Mouse (Mus musculus): Measurements from ENCODE around the gene Tex33. TPM values are rescaled to one million over a fixed set of nuclear protein-coding genes. Genes with fewer than 3 reads are reported as not detected.

Tex33 gene
- not detected in 2 replicates for total RNA-seq (2014; fragmentation: Nextera tagmentation)
- total RNA-seq (2017), result not detected in 2 replicates

GRCm38 (mm10) chr15:78395478-78395962 is at the start of gene Tex33:
TSS of gene Tex33 (minus strand) at chr15:78395912.
- ATAC-seq (replicated peaks; ENCODE audit: poor library complexity, severe bottlenecking), result no peak

- ATAC-seq (replicated peaks; ENCODE audit: poor library complexity, severe bottlenecking), result no peak
These were observed 48.1 kb upstream of the Tex33 start for GRCm38 (mm10) chr15:78443857-78444256.

GRCm38 (mm10) chr15:78442231-78442630 is 46.5 kb upstream of the Tex33 start:
- no peak for ATAC-seq (replicated peaks; ENCODE audit: poor library complexity, severe bottlenecking)

DNA sequence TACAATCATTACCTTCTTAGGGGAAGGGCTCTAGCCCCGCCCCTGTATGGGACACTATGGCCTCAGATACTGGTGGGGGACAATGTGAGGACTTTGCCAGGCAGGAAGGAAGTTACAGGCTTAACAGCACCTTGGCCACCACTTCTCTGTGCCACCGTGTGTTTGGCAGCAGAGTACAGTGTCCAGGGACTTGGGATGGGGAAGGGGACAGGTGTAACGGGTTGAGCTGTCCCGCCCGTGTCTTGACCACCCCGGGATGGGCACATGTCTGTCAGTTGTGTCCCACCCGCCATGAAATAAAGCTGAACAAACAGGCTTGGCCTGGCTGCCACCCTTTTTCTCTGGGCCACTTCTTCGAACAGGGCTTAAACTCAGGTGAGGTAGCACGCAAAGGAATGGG is 43.3 kb upstream of the Tex33 start:
- no peak for ATAC-seq (replicated peaks; ENCODE audit: poor library complexity, severe bottlenecking)

GRCm38 (mm10) chr15:78438505-78438904 is 42.8 kb upstream of the Tex33 start:
- ATAC-seq (replicated peaks; ENCODE audit: poor library complexity, severe bottlenecking), result no peak

DNA sequence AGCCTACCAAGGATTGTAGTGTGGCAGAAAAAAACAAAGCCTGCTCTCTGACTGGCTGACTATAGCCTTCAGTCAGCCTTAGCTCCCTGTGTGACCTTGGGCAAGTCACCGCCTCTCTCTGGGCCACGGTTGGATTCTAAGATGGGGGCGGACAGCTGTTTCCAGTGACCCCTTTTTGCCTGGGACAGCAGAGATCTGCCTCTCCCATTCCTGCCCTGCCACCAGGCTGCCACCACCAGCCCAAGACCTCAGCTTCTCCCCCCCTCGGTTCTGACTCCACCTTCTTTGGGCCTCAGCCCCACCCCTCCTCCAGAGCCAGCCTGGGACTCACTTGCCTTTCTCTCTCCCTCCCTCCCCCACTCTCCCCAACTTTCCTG is 42.3 kb upstream of the Tex33 start:
- ATAC-seq (replicated peaks; ENCODE audit: poor library complexity, severe bottlenecking), result no peak

DNA sequence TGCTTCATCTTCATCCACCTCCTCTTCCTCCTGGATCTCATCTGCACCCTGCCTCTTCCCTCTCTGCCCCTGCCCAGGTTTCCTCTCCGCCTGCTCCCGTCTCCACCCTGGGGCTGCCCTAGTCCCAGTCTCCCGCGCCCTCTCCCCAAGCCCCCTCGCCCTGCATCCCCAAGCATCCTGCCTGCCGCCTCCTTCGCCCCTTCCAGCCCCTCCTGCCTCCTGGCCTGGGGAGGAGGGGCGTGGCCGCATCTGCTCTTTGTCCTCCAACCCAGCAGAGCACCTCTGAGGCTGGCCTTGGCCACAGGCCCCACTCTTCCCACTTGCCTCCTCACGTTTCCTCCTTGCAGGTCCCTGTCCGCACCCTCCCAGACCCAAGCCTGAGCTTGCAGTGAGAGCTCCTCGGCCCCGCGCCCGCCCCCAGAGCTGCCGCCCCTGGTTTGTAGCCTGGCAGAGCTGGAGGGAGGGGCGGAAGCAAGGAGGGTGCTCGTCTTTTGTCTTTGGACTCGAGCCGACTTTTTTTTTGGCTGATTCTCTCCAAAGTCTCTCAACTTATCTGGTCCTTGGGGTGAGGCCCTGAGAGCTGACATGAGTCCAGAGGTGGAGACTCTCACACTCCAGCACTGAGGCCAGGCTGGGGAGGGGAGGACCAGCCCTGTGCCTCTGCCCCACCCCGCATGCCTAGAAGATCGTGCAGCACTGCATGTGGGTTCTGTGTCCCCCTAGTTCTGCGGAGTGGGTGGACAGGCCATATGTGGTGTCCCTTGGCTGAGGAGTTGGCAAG is 41.7 kb upstream of the Tex33 start:
- ATAC-seq (replicated peaks; ENCODE audit: poor library complexity, severe bottlenecking), result no peak

DNA sequence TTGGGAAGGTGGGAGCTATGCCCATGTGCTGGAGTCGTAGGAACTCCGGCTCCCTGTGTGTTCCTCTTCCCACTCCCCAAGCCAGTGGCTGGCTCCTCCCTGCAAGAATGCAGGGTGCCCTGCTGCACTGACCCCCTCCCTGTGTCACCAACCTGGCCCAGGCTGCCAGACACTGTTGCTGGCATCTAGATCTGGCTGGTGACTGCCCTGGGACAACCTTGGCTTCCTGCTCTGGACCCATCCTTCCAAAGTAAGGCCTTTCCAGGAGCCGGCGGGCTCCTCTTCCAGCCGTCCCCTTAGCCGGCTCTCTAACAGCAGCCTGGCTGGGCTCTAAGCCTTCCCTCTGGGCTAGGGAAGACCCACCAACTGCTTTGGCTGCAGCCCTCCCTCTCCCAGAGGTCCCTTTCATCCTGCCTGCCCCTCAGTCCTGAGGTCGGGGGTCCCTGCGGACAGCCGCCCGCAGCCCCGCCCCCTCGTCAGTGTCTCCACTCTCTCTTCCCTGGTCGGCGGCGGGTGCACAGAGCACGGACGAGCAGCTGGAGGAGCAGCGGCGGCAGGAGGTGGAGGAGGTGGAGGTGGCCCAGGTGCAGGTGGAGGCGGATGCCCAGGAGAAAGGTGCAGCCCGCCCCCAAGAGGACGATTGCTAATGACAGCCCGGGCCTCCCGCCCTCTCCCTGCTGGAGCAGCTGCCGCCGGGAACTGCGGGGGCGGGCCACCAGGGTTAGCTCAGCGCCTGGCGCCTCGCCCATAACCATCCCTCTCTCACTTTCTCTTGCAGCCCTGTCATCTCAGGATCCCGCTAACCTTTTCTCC is 40.9 kb upstream of the Tex33 start:
- ATAC-seq (replicated peaks; ENCODE audit: poor library complexity, severe bottlenecking), result no peak

DNA sequence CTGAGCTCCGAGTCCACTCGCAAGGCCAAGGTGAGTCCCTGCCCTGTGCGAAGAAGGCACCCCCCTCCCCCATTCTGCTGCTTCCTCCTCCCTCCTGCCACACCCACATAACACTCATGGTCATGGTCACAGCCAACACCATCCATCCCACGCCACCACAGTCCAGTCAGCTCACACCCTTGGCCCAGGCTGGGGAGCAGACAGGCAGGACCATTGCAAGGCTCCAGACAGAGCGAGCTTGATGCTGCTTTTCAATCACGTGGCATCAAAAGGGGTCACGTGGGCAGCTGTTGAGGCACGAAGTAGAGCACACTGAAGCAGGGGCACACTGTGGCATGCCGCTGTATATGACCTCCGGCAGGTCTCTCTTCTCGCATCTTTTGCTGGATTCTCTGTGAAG is 40.0 kb upstream of the Tex33 start:
- ATAC-seq (replicated peaks; ENCODE audit: poor library complexity, severe bottlenecking), result no peak

DNA sequence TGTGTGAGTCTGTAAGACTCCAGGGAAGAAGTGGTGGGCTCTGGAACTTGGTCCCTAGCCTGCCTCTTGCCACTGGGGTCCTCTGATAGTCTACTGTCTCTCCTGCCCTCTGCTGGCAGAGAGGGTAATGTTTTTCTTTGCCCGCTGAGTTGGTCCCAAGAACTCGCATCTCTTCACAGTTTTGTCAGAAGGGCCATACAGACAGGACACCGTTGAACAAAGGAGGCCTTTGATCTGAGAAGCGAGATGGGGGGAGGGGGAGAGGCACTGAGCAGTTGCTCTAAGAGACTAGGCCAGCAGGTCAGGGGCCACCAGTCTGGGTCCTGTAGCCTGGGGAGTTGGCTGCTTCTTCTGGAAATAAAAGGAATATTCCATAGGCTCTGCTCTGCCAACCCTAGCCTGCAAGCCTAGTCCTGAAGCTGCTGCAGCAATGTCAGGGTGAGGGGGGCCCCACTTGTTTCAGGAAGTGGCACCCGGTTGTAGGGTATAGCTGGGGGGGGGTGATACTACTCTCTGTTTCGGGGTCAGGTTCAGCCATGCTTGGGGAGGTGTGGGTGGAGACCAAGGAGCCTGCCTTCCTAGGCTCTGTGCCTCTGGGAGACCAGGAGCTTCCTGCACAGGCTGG is 39.3 kb upstream of the Tex33 start:
- no peak for ATAC-seq (replicated peaks; ENCODE audit: poor library complexity, severe bottlenecking)

GRCm38 (mm10) chr15:78431541-78432121 is 35.9 kb upstream of the Tex33 start:
- no peak for ATAC-seq (replicated peaks; ENCODE audit: poor library complexity, severe bottlenecking)

DNA sequence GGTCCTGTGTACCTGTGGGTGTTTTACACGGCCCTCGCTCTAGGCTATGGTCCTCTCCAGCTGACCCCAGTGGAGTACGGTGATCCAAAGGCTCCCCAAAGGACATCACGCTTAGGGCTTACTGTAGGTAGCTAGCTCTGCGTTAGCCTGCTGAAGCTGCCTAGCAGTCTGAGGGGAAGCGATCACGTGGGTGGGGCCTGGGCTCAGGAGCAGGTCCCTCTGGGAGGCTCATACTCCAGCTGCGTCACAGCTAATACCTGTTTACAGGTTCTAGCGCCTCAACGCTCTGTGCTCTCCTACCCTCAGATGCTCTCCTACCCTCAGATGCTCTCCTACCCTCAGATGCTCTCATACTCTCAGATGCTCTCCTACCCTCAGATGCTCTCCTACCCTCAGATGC is 35.2 kb upstream of the Tex33 start:
- ATAC-seq (replicated peaks; ENCODE audit: poor library complexity, severe bottlenecking), result no peak

DNA sequence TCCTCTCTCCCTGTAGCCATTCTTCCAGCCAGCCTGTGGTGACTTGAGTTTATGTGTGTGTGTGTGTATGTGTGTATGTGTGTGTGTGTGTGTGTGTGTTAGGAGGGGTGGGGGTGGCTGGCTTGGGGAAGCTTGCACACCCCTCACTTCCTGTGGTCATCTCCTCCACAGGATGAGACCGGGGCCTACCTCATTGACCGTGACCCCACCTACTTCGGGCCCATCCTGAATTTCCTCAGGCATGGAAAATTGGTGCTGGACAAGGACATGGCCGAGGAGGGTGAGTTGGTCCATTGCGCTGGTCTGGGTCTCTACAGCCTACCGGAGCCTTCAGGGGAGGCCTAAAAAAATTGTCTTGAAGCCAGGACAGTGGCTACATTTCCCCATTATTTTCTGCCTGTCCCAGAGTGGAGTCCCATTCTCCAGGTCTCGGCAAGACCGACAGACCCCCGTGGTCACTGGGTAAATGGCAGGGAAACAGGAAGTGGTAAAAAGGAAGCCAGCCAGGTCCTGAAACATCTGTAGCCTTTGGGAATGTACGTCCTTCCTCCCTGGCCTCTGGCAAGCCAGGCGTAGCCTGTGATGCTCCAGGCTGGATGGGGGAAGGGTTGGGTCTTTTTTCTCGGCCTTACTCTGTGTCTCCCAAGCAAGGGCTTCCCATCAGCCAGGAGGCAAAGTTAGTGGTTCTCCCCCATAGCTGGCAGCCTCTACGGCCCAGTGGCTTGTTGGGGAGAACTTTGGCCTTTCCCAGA is 34.3 kb upstream of the Tex33 start:
- no peak for ATAC-seq (replicated peaks; ENCODE audit: poor library complexity, severe bottlenecking)

DNA sequence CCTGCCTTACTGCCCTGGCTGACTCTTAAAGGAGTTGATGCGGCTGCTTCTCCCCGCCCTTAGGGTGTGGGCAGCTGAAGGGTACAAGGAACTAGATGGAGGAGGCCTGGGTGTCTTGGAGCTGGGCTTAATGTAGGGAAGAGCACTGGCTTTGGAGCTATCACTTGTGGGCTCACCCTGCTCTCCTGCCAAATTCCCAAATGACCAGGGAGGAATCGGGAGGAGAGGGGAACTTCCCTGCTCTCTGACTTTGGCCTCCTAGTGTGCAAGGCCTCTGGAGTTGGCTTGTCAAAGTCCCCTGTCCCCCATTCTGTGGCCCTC is 33.4 kb upstream of the Tex33 start:
- no peak for ATAC-seq (replicated peaks; ENCODE audit: poor library complexity, severe bottlenecking)

- peak; percentile 34 for ATAC-seq (replicated peaks; ENCODE audit: poor library complexity, severe bottlenecking)
These were observed 32.9 kb upstream of the Tex33 start, which contains the start of gene Kctd17 for GRCm38 (mm10) chr15:78428391-78429138. TSS of gene Kctd17 (plus strand) at chr15:78428564.

- ATAC-seq (replicated peaks; ENCODE audit: poor library complexity, severe bottlenecking), result no peak
These were observed 29.5 kb upstream of the Tex33 start for GRCm38 (mm10) chr15:78425230-78425629.

DNA sequence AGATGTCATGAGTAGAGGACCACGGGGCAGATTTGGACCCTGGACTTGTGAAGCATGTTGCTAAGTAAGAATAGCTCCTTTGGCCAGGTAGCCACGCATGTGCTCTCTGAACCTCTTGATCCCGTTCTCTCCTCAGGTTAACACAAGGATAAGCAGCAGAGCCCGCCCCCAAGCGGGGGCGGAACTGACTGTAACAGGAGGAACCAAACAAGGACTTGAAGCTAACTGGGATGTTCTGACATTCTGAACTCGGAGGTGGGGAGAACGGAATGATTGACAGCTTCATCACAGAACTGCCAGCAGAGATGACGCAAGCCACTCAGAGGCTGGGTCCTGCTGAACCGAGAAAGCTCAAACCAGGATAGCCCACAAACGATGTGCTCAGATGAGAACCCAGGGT is 28.8 kb upstream of the Tex33 start:
- ATAC-seq (replicated peaks; ENCODE audit: poor library complexity, severe bottlenecking), result no peak

DNA sequence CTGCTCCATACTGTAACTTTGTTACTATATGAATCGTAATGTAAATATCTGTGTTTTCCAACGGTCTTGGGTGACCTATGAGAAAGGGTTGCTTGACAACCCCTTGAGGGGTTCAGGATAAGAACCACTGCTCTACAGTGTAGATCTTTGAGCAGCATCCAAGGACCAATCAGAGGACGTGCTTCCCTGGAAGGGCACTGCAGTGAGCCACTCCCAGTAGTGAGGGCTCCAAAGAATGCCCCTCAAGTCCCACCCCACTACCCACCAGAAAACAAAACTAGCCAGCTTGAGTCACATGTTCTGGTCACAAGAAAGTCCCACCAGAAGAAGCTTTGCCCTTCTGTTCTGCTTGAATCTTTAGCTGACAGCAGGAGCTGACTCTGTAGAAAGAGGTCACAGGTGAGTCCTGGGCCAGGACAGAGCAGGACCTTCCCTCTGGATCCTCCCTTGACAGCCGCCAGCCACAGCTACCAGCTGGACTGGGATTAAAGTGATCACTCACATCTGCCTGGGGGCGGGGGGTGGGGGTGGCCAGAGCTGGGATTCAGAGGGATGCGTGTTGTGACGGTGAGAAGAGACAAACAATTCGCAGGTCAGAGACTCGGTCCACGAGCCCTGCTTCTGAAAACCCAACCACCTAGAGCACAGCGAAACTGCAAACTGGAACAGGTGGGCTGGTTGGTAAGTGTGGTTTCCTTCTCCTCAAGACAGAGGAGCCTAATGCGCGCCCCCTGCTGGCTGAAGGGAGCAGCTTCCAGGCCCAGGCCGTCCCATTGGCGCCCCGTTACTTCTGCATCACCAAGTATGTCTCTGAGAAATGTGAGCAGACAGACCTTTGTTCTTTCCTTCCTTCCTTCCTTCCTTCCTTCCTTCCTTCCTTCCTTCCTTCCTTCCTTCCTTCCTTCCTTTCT is 26.6 kb upstream of the Tex33 start:
- peak; percentile 75 for ATAC-seq (replicated peaks; ENCODE audit: poor library complexity, severe bottlenecking)
